Mouse (Mus musculus) testis, adult 2 months (tissue): ENCODE data around the gene Zfp385c.

ENCODE experiments used
- CTCF ChIP-seq: fragments of 200-500 bp; IDR thresholded peaks from 2 replicates; pipeline ENCODE4 v1.5.1; 2012; ENCODE audit warnings: low read depth, mild to moderate bottlenecking, inconsistent platforms, low read length, moderate library complexity; ENCODE audit not compliant: control insufficient read depth, insufficient read depth, insufficient replicate concordance
- POLR2A ChIP-seq: fragments of 200-500 bp; IDR thresholded peaks from 2 replicates; pipeline ENCODE4 v1.6.1; 2012; ENCODE audit warnings: low read depth, mild to moderate bottlenecking, inconsistent platforms, low read length, moderate library complexity; ENCODE audit not compliant: control insufficient read depth

GRCm38 (mm10) chr11:100605451-100605850, 86.8 kb downstream of the Zfp385c start:
- TF ChIP-seq CTCF (no peak), POLR2A (no peak)
